Mouse (Mus musculus): ENCODE results near the gene Fam120b.

DNA sequence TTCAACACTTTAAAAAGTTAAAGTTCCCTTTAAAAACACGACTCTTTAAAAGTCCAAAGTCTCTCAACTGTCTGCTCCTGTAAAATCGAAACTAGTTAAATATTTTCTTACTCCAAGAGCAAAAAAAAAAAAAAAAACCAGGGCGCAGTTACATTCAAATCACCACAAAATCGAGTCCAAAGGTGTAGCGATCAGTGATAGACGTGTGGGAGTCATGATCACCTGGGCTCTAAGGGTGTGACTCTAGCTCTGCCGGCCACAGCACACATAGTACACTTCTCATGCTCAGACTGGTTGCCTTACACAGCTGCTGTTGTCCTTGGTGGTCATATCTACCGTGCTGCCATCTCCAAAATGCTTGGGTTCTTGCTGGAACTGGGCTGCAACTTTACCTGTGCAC, 6.6 kb upstream of the Fam120b start:
- TF ChIP-seq CHD2 (IDR thresholded peaks at IDR 0.05; ENCODE audit: low read length) (no peak), ZMIZ1 (IDR thresholded peaks at IDR 0.05; ENCODE audit: low read depth, low read length) (no peak), USF1 (IDR thresholded peaks at IDR 0.05; ENCODE audit: low read depth, low read length) (no peak), TCF12 (IDR thresholded peaks at IDR 0.05; ENCODE audit: low read depth, low read length) (no peak), HCFC1 (IDR thresholded peaks at IDR 0.05; ENCODE audit: low read depth, low read length) (no peak)

All from MEL (cell line).